Comparison of ENCODE assay signal across 29 mouse cellular contexts in genomic region chr11:101969835-101970234, GRCm38 (mm10). TPM values are rescaled to one million over a fixed set of nuclear protein-coding genes. Genes with fewer than 3 reads are reported as not detected.
A peak's percentile ranks its signal among the peaks of the same experiment; 100 is the strongest.
DNase-seq lines count a peak whose midpoint lies in the region; TF ChIP-seq lines count a peak whose summit lies in the region.
"Had no signal": no experiment of that assay in that cellular context is flagged by ENCODE, and none has a peak within 500 bp of the region (broad histone marks: within the 10 kb centered on the region; RNA-seq: fewer than 3 reads in every experiment).

No protein-coding gene starts in this region.

- peaks cover 13% of the 10 kb centered on the region for H3K36me3 ChIP-seq in myocyte (ENCODE audit: control insufficient read depth, insufficient read depth)
- H3K36me3 ChIP-seq: G1E had no signal

- DNase-seq in cerebellum, adult 11-12 months: peak; percentile 21
- no peak for DNase-seq in cerebellum, postnatal 10 days
- DNase-seq in cerebellum, adult 9-10 months: peak; percentile 15
- no peak for DNase-seq in cerebellum, postnatal 25 days
- peak; percentile 85 for DNase-seq in heart, adult 11 months
- DNase-seq in heart, adult 8-10 months (ENCODE audit: low spot score): no peak
- no peak for DNase-seq in c-Kit-positive CD71-positive TER-119-positive erythroid progenitor cells, embryonic 14.5 days (ENCODE audit: low spot score)
- DNase-seq: adrenal gland, adult 2 months; adrenal gland, adult 8-10 months; adrenal gland, postnatal 10 days; adrenal gland, postnatal 14 days; adrenal gland, postnatal 25 days; adrenal gland, postnatal 36 days; B cell, adult 2 months; cerebellum, adult 11 months; cerebellum, adult 18-20 months; cerebellum, adult 2 months had no signal

- TF ChIP-seq POLR2A in myocyte (IDR thresholded peaks at IDR 0.05; ENCODE audit: insufficient read length, low read depth): no peak

- no peak overlapping the region for H3K4me2 ChIP-seq in myocyte (ENCODE audit: low read depth)

- H3K4me3 ChIP-seq in myocyte: no peak overlapping the region

- no peak overlapping the region for H3ac ChIP-seq in myocyte (ENCODE audit: control insufficient read depth, insufficient read length)

- H3K79me2 ChIP-seq in myocyte (ENCODE audit: control insufficient read depth, insufficient read depth): no peaks in the 10 kb centered on the region

- H3K27me3 ChIP-seq in myocyte (ENCODE audit: control insufficient read depth, insufficient read depth, insufficient read length): peaks cover 29% of the 10 kb centered on the region

TF ChIP-seq in myocyte, 11 proteins besides CTCF, POLR2A, EP300 and RAD21:
- TF ChIP-seq POLR2AphosphoS2 (IDR thresholded peaks at IDR 0.05; ENCODE audit: insufficient read length, low read depth) (peak; percentile 85), CEBPB (IDR thresholded peaks at IDR 0.05; ENCODE audit: insufficient read depth, poor library complexity, severe bottlenecking) (no peak)

RNA-seq across cellular contexts. Expression of gene Sost, which starts 3.0 kb away (rescaled TPM):
- 1 to 10 TPM in 3 of 4 experiments, under 1 TPM in 1; 0.65 to 1.9 (median 1.2) TPM for total RNA-seq in heart, adult 8-10 months (2022)
- 0.25 TPM for polyA plus RNA-seq in myocyte (2012; fragmentation: generic; extraction: Trizol)
- total RNA-seq: adrenal gland, adult 18-20 months; adrenal gland, adult 2 months; adrenal gland, adult 8-10 months; adrenal gland, postnatal 14 days; adrenal gland, postnatal 25 days; adrenal gland, postnatal 36 days; CH12.LX; ES-E14; G1E; MEL had no signal
- polyA plus RNA-seq: activated CD4-positive, CD25-positive, alpha-beta regulatory T cell, adult 4 months; CD4-positive, CD25-positive, alpha-beta regulatory T cell, adult 4 months; G1E; Patski had no signal

RNA-seq across cellular contexts. Expression of gene Cfap97d1, which starts 14.2 kb away (rescaled TPM):
- not detected for total RNA-seq in heart, adult 8-10 months (2022)
- not detected for polyA plus RNA-seq in myocyte (2012; fragmentation: generic; extraction: Trizol)
- total RNA-seq: adrenal gland, adult 18-20 months; adrenal gland, adult 2 months; adrenal gland, adult 8-10 months; adrenal gland, postnatal 10 days; adrenal gland, postnatal 14 days; adrenal gland, postnatal 25 days; adrenal gland, postnatal 36 days; adrenal gland, postnatal 4 days; CH12.LX; ES-E14; G1E; MEL had no signal
- polyA plus RNA-seq: activated CD4-positive, CD25-positive, alpha-beta regulatory T cell, adult 4 months; adrenal gland, adult 2 months; brain, embryonic 14.5 days; C2C12; CD4-positive, CD25-positive, alpha-beta regulatory T cell, adult 4 months; cerebellum, adult 2 months; G1E; Patski had no signal

RNA-seq across cellular contexts. Expression of gene Dusp3, which starts 17.0 kb away (rescaled TPM):
- total RNA-seq in heart, adult 8-10 months (2022): 100 to 1,000 TPM; 107 to 186 (median 147) TPM
- polyA plus RNA-seq in myocyte (2012; fragmentation: generic; extraction: Trizol): 81.1 TPM

RNA-seq across cellular contexts. Expression of gene Mpp3, which starts 58.4 kb away (rescaled TPM):
- total RNA-seq in heart, adult 8-10 months (2022): 1 to 10 TPM in 3 of 4 experiments, under 1 TPM in 1; 0.92 to 2.6 (median 1.5) TPM
- polyA plus RNA-seq in myocyte (2012; fragmentation: generic; extraction: Trizol): 2.1 TPM
- polyA plus RNA-seq: G1E had no signal

Comparison
In these comparisons a context has a peak if more than half of its experiments do, and no peak if none do; other contexts are left out.
1. DNase-seq: peak in cerebellum, adult 11-12 months (single experiment), cerebellum, adult 9-10 months (single experiment) and heart, adult 11 months (single experiment); none in cerebellum, postnatal 10 days (0 of 2), cerebellum, postnatal 25 days (0 of 2), heart, adult 8-10 months (single experiment) and c-Kit-positive CD71-positive TER-119-positive erythroid progenitor cells, embryonic 14.5 days (single experiment).